Mouse (Mus musculus): ENCODE measurements around the gene Olfr159. TPM values are rescaled to one million over a fixed set of nuclear protein-coding genes. Genes with fewer than 3 reads are reported as not detected.
"Not testable (repeated sequence)": the region's sequence is repeated elsewhere in the genome, so short reads cannot be mapped to it uniquely, and the experiment has no call there.

Olfr159 gene
- polyA plus RNA-seq (2012; rRNA removed) (not detected in 2 replicates), polyA plus RNA-seq (2014; fragmentation: Nextera tagmentation; extraction: Ambion mirVana) (not detected in 2 replicates)

- 58% methylated on average over 6 of the region's 6 CpGs for WGBS (ENCODE audit: insufficient replicate concordance)
- Histone ChIP-seq H3K36me3 (replicated peaks; ENCODE audit: control insufficient read depth, insufficient read depth, low read depth) (no peaks in the 10 kb centered on the region), H3K27ac (no peak within 1 kb of the TSS), H3K9ac (replicated peaks) (no peak within 1 kb of the TSS), H3K9me3 (ENCODE audit: control insufficient read depth, low read length) (no peaks in the 10 kb centered on the region), H3K4me2 (ENCODE audit: low read depth) (no peak within 1 kb of the TSS), H3K4me3 (ENCODE audit: insufficient read depth in 1 of 2, low read depth in 2 of 2, low read length in 2 of 2) (no peak within 1 kb of the TSS), H3K4me1 (replicated peaks; ENCODE audit: control insufficient read depth in 2 of 2, insufficient read depth in 2 of 2, low read length in 1 of 2) (no peaks in the 10 kb centered on the region), H3K27me3 (ENCODE audit: control insufficient read depth, insufficient read depth, low read length) (no peaks in the 10 kb centered on the region)
- DNase-seq (ENCODE audit: low read depth in 3 of 3, low spot score in 3 of 3) (no peak), ATAC-seq (ENCODE audit: insufficient read depth) (no peak)
- TF ChIP-seq CTCF (IDR thresholded peaks at IDR 0.05; ENCODE audit: low read depth) (no peak), EP300 (IDR thresholded peaks at IDR 0.05; ENCODE audit: low read depth) (no peak)
Observed at GRCm38 (mm10) chr4:43770909-43771308, at the start of gene Olfr159. Gene Olfr159 (minus strand): TSS chr4:43771009.

GRCm38 (mm10) chr4:43798936-43799335 is 28.1 kb upstream of the Olfr159 start:
- no peaks in the 10 kb centered on the region for H3K27me3 ChIP-seq (ENCODE audit: control insufficient read depth, insufficient read depth, low read length)
- TF ChIP-seq CTCF (IDR thresholded peaks at IDR 0.05; ENCODE audit: low read depth) (no peak), EP300 (IDR thresholded peaks at IDR 0.05; ENCODE audit: low read depth) (no peak)
- no peak overlapping the region for H3K9ac ChIP-seq (replicated peaks)
- H3K4me3 ChIP-seq (ENCODE audit: insufficient read depth in 1 of 2, low read depth in 2 of 2, low read length in 2 of 2): no peak overlapping the region
- H3K4me1 ChIP-seq (replicated peaks; ENCODE audit: control insufficient read depth in 2 of 2, insufficient read depth in 2 of 2, low read length in 1 of 2): no peaks in the 10 kb centered on the region
- H3K9me3 ChIP-seq (ENCODE audit: control insufficient read depth, low read length): no peaks in the 10 kb centered on the region
- 55% methylated on average over 7 of the region's 7 CpGs for WGBS (ENCODE audit: insufficient replicate concordance)
- no peak overlapping the region for H3K4me2 ChIP-seq (ENCODE audit: low read depth)
- no peak for DNase-seq (ENCODE audit: low read depth in 3 of 3, low spot score in 3 of 3)
- no peak overlapping the region for H3K27ac ChIP-seq
- no peak for ATAC-seq (ENCODE audit: insufficient read depth)
- no peaks in the 10 kb centered on the region for H3K36me3 ChIP-seq (replicated peaks; ENCODE audit: control insufficient read depth, insufficient read depth, low read depth)

- not testable (repeated sequence) for H3K9me3 ChIP-seq (ENCODE audit: control insufficient read depth, low read length); H3K27ac ChIP-seq; H3K27me3 ChIP-seq (ENCODE audit: control insufficient read depth, insufficient read depth, low read length); DNase-seq (ENCODE audit: low read depth in 3 of 3, low spot score in 3 of 3); H3K9ac ChIP-seq (replicated peaks); H3K36me3 ChIP-seq (replicated peaks; ENCODE audit: control insufficient read depth, insufficient read depth, low read depth); H3K4me2 ChIP-seq (ENCODE audit: low read depth); ATAC-seq (ENCODE audit: insufficient read depth); H3K4me1 ChIP-seq (replicated peaks; ENCODE audit: control insufficient read depth in 2 of 2, insufficient read depth in 2 of 2, low read length in 1 of 2); H3K4me3 ChIP-seq (ENCODE audit: insufficient read depth in 1 of 2, low read depth in 2 of 2, low read length in 2 of 2)
- WGBS (ENCODE audit: insufficient replicate concordance): 65% methylated on average over 5 of the region's 5 CpGs
Observed at GRCm38 (mm10) chr4:43795844-43796243, 25.0 kb upstream of the Olfr159 start.

DNA sequence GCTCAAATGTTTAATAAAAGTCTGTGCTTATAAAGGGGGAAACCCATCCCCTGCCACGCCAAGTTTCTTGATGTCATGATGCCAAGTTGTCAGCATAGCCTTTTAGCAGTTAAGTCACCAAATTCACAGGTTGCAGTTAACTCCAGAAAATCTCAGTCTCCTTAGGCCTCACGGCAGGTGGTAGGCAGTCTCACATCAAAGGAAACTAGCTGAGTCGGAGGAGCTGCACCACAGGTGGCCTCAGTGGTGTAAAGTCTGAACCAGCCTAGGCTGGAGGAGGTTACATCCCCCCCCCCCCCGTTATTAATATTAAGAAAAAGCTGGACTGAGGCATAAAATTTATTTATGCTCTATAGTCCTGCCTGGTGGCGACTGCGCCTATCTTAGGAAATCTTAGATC is 24.5 kb upstream of the Olfr159 start:
- DNase-seq (ENCODE audit: low read depth in 3 of 3, low spot score in 3 of 3) (no peak), ATAC-seq (ENCODE audit: insufficient read depth) (no peak)
- Histone ChIP-seq H3K36me3 (replicated peaks; ENCODE audit: control insufficient read depth, insufficient read depth, low read depth) (no peaks in the 10 kb centered on the region), H3K27me3 (ENCODE audit: control insufficient read depth, insufficient read depth, low read length) (no peaks in the 10 kb centered on the region), H3K4me3 (ENCODE audit: insufficient read depth in 1 of 2, low read depth in 2 of 2, low read length in 2 of 2) (no peak overlapping the region), H3K4me2 (ENCODE audit: low read depth) (no peak overlapping the region), H3K9ac (replicated peaks) (no peak overlapping the region), H3K4me1 (replicated peaks; ENCODE audit: control insufficient read depth in 2 of 2, insufficient read depth in 2 of 2, low read length in 1 of 2) (no peaks in the 10 kb centered on the region), H3K9me3 (ENCODE audit: control insufficient read depth, low read length) (no peaks in the 10 kb centered on the region), H3K27ac (no peak overlapping the region)
- WGBS (ENCODE audit: insufficient replicate concordance): 69% methylated on average over 6 of the region's 6 CpGs
- TF ChIP-seq CTCF (IDR thresholded peaks at IDR 0.05; ENCODE audit: low read depth): no peak
- no peak for TF ChIP-seq EP300 (IDR thresholded peaks at IDR 0.05; ENCODE audit: low read depth)

GRCm38 (mm10) chr4:43772304-43772703 is 1.5 kb upstream of the Olfr159 start:
- no peak for DNase-seq (ENCODE audit: low read depth in 3 of 3, low spot score in 3 of 3)
- Histone ChIP-seq H3K9me3 (ENCODE audit: control insufficient read depth, low read length) (no peaks in the 10 kb centered on the region), H3K4me2 (ENCODE audit: low read depth) (no peak overlapping the region), H3K27ac (no peak overlapping the region), H3K4me1 (replicated peaks; ENCODE audit: control insufficient read depth in 2 of 2, insufficient read depth in 2 of 2, low read length in 1 of 2) (no peaks in the 10 kb centered on the region), H3K27me3 (ENCODE audit: control insufficient read depth, insufficient read depth, low read length) (no peaks in the 10 kb centered on the region), H3K4me3 (ENCODE audit: insufficient read depth in 1 of 2, low read depth in 2 of 2, low read length in 2 of 2) (no peak overlapping the region), H3K9ac (replicated peaks) (no peak overlapping the region), H3K36me3 (replicated peaks; ENCODE audit: control insufficient read depth, insufficient read depth, low read depth) (no peaks in the 10 kb centered on the region)
- WGBS (ENCODE audit: insufficient replicate concordance): 28% methylated on average over 2 of the region's 2 CpGs
- no peak for ATAC-seq (ENCODE audit: insufficient read depth)
- TF ChIP-seq CTCF (IDR thresholded peaks at IDR 0.05; ENCODE audit: low read depth) (no peak), EP300 (IDR thresholded peaks at IDR 0.05; ENCODE audit: low read depth) (no peak)

All from liver, embryonic 14.5 days (tissue).